Mouse (Mus musculus) myocyte (in vitro differentiated cells): ENCODE results near the gene Tmem114. TPM values are rescaled to one million over a fixed set of nuclear protein-coding genes. Genes with fewer than 3 reads are reported as not detected.
A peak's percentile ranks its signal among the peaks of the same experiment; 100 is the strongest.

Source experiments
- H3K27me3 ChIP-seq: one replicate; pipeline ENCODE4 v1.6.1; 2011; ENCODE audit not compliant: control insufficient read depth, insufficient read depth, insufficient read length
- H3K36me3 ChIP-seq: one replicate; pipeline ENCODE4 v1.6.1; 2011; ENCODE audit not compliant: control insufficient read depth, insufficient read depth
- H3K4me2 ChIP-seq: one replicate; pipeline ENCODE4 v1.6.1; 2011; ENCODE audit warnings: low read depth, control low read depth
- H3K4me3 ChIP-seq: one replicate; pipeline ENCODE4 v1.5.1; 2011; ENCODE audit warnings: mild to moderate bottlenecking, control low read depth, moderate library complexity
- H3K79me2 ChIP-seq: one replicate; pipeline ENCODE4 v1.6.1; 2011; ENCODE audit not compliant: control insufficient read depth, insufficient read depth
- H3ac ChIP-seq: one replicate; pipeline ENCODE4 v1.6.1; 2011; ENCODE audit not compliant: control insufficient read depth, insufficient read length
- CEBPB ChIP-seq: IDR thresholded peaks from 2 replicates; pipeline ENCODE4 v1.6.1; 2011; ENCODE audit warnings: mild to moderate bottlenecking, moderate library complexity; ENCODE audit not compliant: poor library complexity, insufficient read depth, severe bottlenecking
- E2F4 ChIP-seq: IDR thresholded peaks from one replicate; pipeline ENCODE4 v1.6.1; 2011; ENCODE audit warnings: mild to moderate bottlenecking, control low read depth, moderate library complexity; ENCODE audit not compliant: insufficient read depth
- MAX ChIP-seq: IDR thresholded peaks from one replicate; pipeline ENCODE4 v1.6.1; 2011; ENCODE audit warnings: low read depth, mild to moderate bottlenecking, control low read depth
- MYOD1 ChIP-seq, 3 experiments: IDR thresholded peaks; one replicate each; pipeline ENCODE4 v1.6.1; 2011; ENCODE audit warnings: control low read depth in 2 of 3, low read depth in 2 of 3, mild to moderate bottlenecking in 2 of 3, moderate library complexity in 1 of 3; ENCODE audit not compliant: insufficient read length in 2 of 3, control insufficient read depth in 1 of 3
- MYOG ChIP-seq, 3 experiments: IDR thresholded peaks; one replicate each; pipeline ENCODE4 v1.6.1; 2011; ENCODE audit warnings: control low read depth in 2 of 3, low read depth in 2 of 3, mild to moderate bottlenecking in 2 of 3; ENCODE audit not compliant: insufficient read length in 2 of 3, control insufficient read depth in 1 of 3, insufficient read depth in 1 of 3
- POLR2A ChIP-seq: IDR thresholded peaks from one replicate; pipeline ENCODE4 v1.6.1; 2011; ENCODE audit warnings: low read depth, mild to moderate bottlenecking, control low read depth, moderate library complexity; ENCODE audit not compliant: insufficient read length
- POLR2AphosphoS2 ChIP-seq: IDR thresholded peaks from one replicate; pipeline ENCODE4 v1.6.1; 2011; ENCODE audit warnings: low read depth, control low read depth; ENCODE audit not compliant: insufficient read length
- REST ChIP-seq: IDR thresholded peaks from one replicate; pipeline ENCODE4 v1.6.1; 2011; ENCODE audit warnings: mild to moderate bottlenecking, control low read depth, moderate library complexity; ENCODE audit not compliant: insufficient read depth, insufficient read length
- SRF ChIP-seq: IDR thresholded peaks from one replicate; pipeline ENCODE4 v1.6.1; 2011; ENCODE audit warnings: low read depth; ENCODE audit not compliant: control insufficient read depth, insufficient read length
- TCF12 ChIP-seq: IDR thresholded peaks from one replicate; pipeline ENCODE4 v1.6.1; 2011; ENCODE audit warnings: mild to moderate bottlenecking, control low read depth; ENCODE audit not compliant: poor library complexity, insufficient read depth, severe bottlenecking
- TCF3 ChIP-seq: IDR thresholded peaks from one replicate; pipeline ENCODE4 v1.6.1; 2011; ENCODE audit warnings: low read depth, control low read depth; ENCODE audit not compliant: insufficient read length
- USF1 ChIP-seq: IDR thresholded peaks from one replicate; pipeline ENCODE4 v1.6.1; 2011; ENCODE audit warnings: low read depth, mild to moderate bottlenecking, control low read depth, moderate library complexity
- polyA plus RNA-seq: library from polyadenylated mRNA; unstranded; fragments of >200 nt; fragmentation: generic; extraction: Trizol; gene quantifications from one replicate; pipeline ENCODE4 v1.2.1, GENCODE M21; 2012; ENCODE audit warnings: missing spikeins

Tmem114 gene
- not detected for polyA plus RNA-seq

GRCm38 (mm10) chr16:8424971-8425330 is at the start of gene Tmem114:
Gene Tmem114, minus strand, starts transcription at chr16:8425136.
- no peak within 1 kb of the TSS for H3K4me2 ChIP-seq
- H3K27me3 ChIP-seq, result peaks cover 40% of the 10 kb centered on the region
- H3K79me2 ChIP-seq, result no peaks in the 10 kb centered on the region
- H3K4me3 ChIP-seq, result no peak within 1 kb of the TSS
- H3ac ChIP-seq, result no peak within 1 kb of the TSS
- TF ChIP-seq MYOD1 (IDR thresholded peaks at IDR 0.05; ENCODE audit: control insufficient read depth in 1 of 3, insufficient read length in 2 of 3, low read depth in 2 of 3), result no peak
- no peak for TF ChIP-seq MAX
- no peak for TF ChIP-seq REST
- no peak for TF ChIP-seq POLR2A
- no peak for TF ChIP-seq TCF12
- no peak for TF ChIP-seq TCF3
- no peak for TF ChIP-seq CEBPB
- TF ChIP-seq E2F4, result no peak
- TF ChIP-seq POLR2AphosphoS2, result no peak
- no peak for TF ChIP-seq SRF
- no peaks in the 10 kb centered on the region for H3K36me3 ChIP-seq

- Histone ChIP-seq H3K79me2 (no peaks in the 10 kb centered on the region), H3ac (peak within 1 kb of the TSS; percentile 61), H3K36me3 (no peaks in the 10 kb centered on the region), H3K4me2 (peak within 1 kb of the TSS; percentile 82), H3K4me3 (peak within 1 kb of the TSS; percentile 77), H3K27me3 (no peaks in the 10 kb centered on the region)
- TF ChIP-seq CEBPB (no peak), USF1 (no peak), REST (no peak), TCF12 (peak; percentile 38), POLR2A (peak; percentile 87), MYOD1 (IDR thresholded peaks at IDR 0.05; ENCODE audit: control insufficient read depth in 1 of 3, insufficient read length in 2 of 3, low read depth in 2 of 3) (peak; percentile 53 to 98 (median 98)), SRF (no peak), POLR2AphosphoS2 (peak; percentile 50), MYOG (IDR thresholded peaks at IDR 0.05; ENCODE audit: control insufficient read depth in 1 of 3, insufficient read depth in 1 of 3, insufficient read length in 2 of 3, low read depth in 2 of 3) (peak in 2 of 3 experiments; percentile 87 to 91), MAX (no peak), E2F4 (no peak), TCF3 (peak; percentile 87)
These were observed 45.9 kb upstream of the Tmem114 start, which contains the start of gene Mettl22 for GRCm38 (mm10) chr16:8470603-8471481. Gene Mettl22, plus strand, starts transcription at chr16:8470788.

DNA sequence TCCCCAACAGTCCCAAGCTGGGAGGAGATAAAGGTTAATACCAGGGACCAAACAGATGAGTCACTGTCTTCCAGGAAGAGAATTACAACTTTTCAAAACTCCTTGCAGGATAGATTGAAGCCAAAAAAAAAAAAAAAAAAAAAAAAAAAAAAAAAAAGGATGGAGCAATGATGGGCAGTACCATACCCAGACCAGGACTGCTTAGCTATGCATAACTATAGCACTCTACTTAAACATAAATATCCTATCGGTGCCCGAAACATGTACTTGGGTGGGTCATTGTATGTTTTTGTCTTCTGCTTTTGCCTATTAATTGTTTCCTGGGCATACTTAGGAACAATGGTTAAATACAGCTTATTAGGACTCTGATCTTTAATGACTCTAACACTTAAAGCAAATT is 45.2 kb upstream of the Tmem114 start:
- no peak for TF ChIP-seq MYOD1 (IDR thresholded peaks at IDR 0.05; ENCODE audit: control insufficient read depth in 1 of 3, insufficient read length in 2 of 3, low read depth in 2 of 3)
- TF ChIP-seq POLR2A, result no peak
- no peak for TF ChIP-seq MAX
- TF ChIP-seq SRF, result no peak
- no peak for TF ChIP-seq MYOG (IDR thresholded peaks at IDR 0.05; ENCODE audit: control insufficient read depth in 1 of 3, insufficient read depth in 1 of 3, insufficient read length in 2 of 3, low read depth in 2 of 3)
- H3K4me2 ChIP-seq, result peak overlapping the region; percentile 82
- H3K79me2 ChIP-seq, result no peaks in the 10 kb centered on the region
- no peaks in the 10 kb centered on the region for H3K36me3 ChIP-seq
- H3ac ChIP-seq, result peak overlapping the region; percentile 61
- no peaks in the 10 kb centered on the region for H3K27me3 ChIP-seq
- peak overlapping the region; percentile 77 for H3K4me3 ChIP-seq

DNA sequence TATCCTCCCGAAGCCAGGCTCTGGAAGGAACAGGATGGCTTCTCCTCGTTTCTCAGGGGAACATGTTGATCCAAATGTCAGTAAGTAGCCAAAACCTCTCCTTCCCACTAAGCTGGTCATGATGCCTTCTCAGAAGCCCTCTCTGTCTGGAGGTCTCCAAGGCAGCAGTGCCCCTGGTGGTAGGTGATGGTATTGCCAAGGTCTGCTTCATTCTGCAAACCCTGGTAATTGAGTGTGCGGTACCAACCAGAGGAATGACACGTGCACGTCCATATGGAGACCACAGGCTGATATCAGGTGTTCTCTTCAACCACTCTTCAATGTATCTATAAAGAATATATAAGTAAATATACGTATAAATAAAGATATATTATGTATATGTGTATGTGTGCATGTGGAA is 34.2 kb upstream of the Tmem114 start:
- Histone ChIP-seq H3K27me3 (peaks cover 9% of the 10 kb centered on the region), H3K79me2 (no peaks in the 10 kb centered on the region), H3K4me3 (no peak overlapping the region), H3ac (no peak overlapping the region), H3K36me3 (no peaks in the 10 kb centered on the region), H3K4me2 (no peak overlapping the region)
- no peak for TF ChIP-seq TCF12
- TF ChIP-seq MYOD1 (IDR thresholded peaks at IDR 0.05; ENCODE audit: control insufficient read depth in 1 of 3, insufficient read length in 2 of 3, low read depth in 2 of 3), result no peak
- TF ChIP-seq USF1, result no peak
- TF ChIP-seq E2F4, result no peak
- TF ChIP-seq TCF3, result no peak
- no peak for TF ChIP-seq REST
- TF ChIP-seq MYOG (IDR thresholded peaks at IDR 0.05; ENCODE audit: control insufficient read depth in 1 of 3, insufficient read depth in 1 of 3, insufficient read length in 2 of 3, low read depth in 2 of 3), result no peak
- no peak for TF ChIP-seq MAX
- no peak for TF ChIP-seq POLR2A
